Mouse (Mus musculus) retina, adult 2 months (tissue): ENCODE results near the gene Manbal.
"Not testable (repeated sequence)": the region's sequence is repeated elsewhere in the genome, so short reads cannot be mapped to it uniquely, and the experiment has no call there.

ENCODE experiments used
- DNase-seq: peaks from one replicate; pipeline ENCODE4 v3.0.0-alpha.2; 2012; ENCODE audit warnings: low read depth, low spot score

The Manbal gene

GRCm38 (mm10) chr2:157367991-157368390 lies 597 bp downstream of the Manbal start:
- no peak for DNase-seq

GRCm38 (mm10) chr2:157371696-157372095 lies 4.3 kb downstream of the Manbal start:
- no peak for DNase-seq

GRCm38 (mm10) chr2:157373681-157374080 lies 6.3 kb downstream of the Manbal start:
- DNase-seq, result no peak

GRCm38 (mm10) chr2:157375051-157375450 lies 7.7 kb downstream of the Manbal start:
- no peak for DNase-seq

GRCm38 (mm10) chr2:157375794-157376757 lies 8.7 kb downstream of the Manbal start:
- no peak for DNase-seq

GRCm38 (mm10) chr2:157376995-157377394 lies 9.6 kb downstream of the Manbal start:
- no peak for DNase-seq

GRCm38 (mm10) chr2:157384836-157385235 lies 17.4 kb downstream of the Manbal start:
- DNase-seq, result no peak

GRCm38 (mm10) chr2:157388901-157389590 lies 21.7 kb downstream of the Manbal start:
- DNase-seq, result not testable (repeated sequence)

GRCm38 (mm10) chr2:157389591-157389921 lies 22.2 kb downstream of the Manbal start:
- DNase-seq, result no peak

- DNase-seq, result no peak
Measured at GRCm38 (mm10) chr2:157392331-157392730, 24.9 kb downstream of the Manbal start.

GRCm38 (mm10) chr2:157393549-157393948 lies 26.2 kb downstream of the Manbal start:
- DNase-seq, result no peak

- no peak for DNase-seq
Measured at GRCm38 (mm10) chr2:157394868-157395267, 27.5 kb downstream of the Manbal start.

- DNase-seq, result no peak
Measured at GRCm38 (mm10) chr2:157395371-157395770, 28.0 kb downstream of the Manbal start.

- no peak for DNase-seq
Measured at GRCm38 (mm10) chr2:157395960-157396359, 28.6 kb downstream of the Manbal start.

- no peak for DNase-seq
Measured at GRCm38 (mm10) chr2:157397376-157397775, 30.0 kb downstream of the Manbal start.

- no peak for DNase-seq
Measured at GRCm38 (mm10) chr2:157398539-157398938, 31.1 kb downstream of the Manbal start.

GRCm38 (mm10) chr2:157399797-157400196 lies 32.4 kb downstream of the Manbal start:
- DNase-seq, result no peak

- no peak for DNase-seq
Measured at GRCm38 (mm10) chr2:157400491-157400890, 33.1 kb downstream of the Manbal start.

GRCm38 (mm10) chr2:157401261-157401660 lies 33.9 kb downstream of the Manbal start:
- DNase-seq, result no peak

GRCm38 (mm10) chr2:157407596-157407995 lies 40.2 kb downstream of the Manbal start:
- DNase-seq, result no peak

GRCm38 (mm10) chr2:157409793-157410533 lies 42.6 kb downstream of the Manbal start:
- DNase-seq, result no peak

- no peak for DNase-seq
Measured at GRCm38 (mm10) chr2:157411151-157411693, 43.8 kb downstream of the Manbal start.
